Mouse (Mus musculus) lung, embryonic 14.5 days (tissue): ENCODE results near the gene Ppm1g. TPM values are rescaled to one million over a fixed set of nuclear protein-coding genes. Genes with fewer than 3 reads are reported as not detected.

Source experiments
- ATAC-seq: fragments of 200-750 bp; cut with Nextera tagmentation; 2 replicates; pipeline ENCODE4 v1.8.0; 2017; ENCODE audit warnings: mild to moderate bottlenecking, moderate TSS enrichment, moderate library complexity; ENCODE audit not compliant: insufficient read depth
- DNase-seq: peaks from one replicate; pipeline ENCODE4 v3.0.0-alpha.2; 2015
- H3K27ac ChIP-seq: fragments of 300-500 bp; sonication (generic); 2 replicates; pipeline ENCODE4 v1.5.1; 2014; ENCODE audit warnings: low read depth, mild to moderate bottlenecking, moderate library complexity
- H3K27me3 ChIP-seq: fragments of 300-500 bp; sonication (generic); 2 replicates; pipeline ENCODE4 v1.6.1; 2014; ENCODE audit warnings: low read length, control low read depth; ENCODE audit not compliant: insufficient read depth
- H3K36me3 ChIP-seq: fragments of 300-500 bp; sonication (generic); 2 replicates; pipeline ENCODE4 v1.6.1; 2014; ENCODE audit warnings: control low read depth; ENCODE audit not compliant: insufficient read depth
- H3K4me1 ChIP-seq: fragments of 300-500 bp; sonication (generic); 2 replicates; pipeline ENCODE4 v1.6.1; 2014; ENCODE audit warnings: antibody characterized with exemption, control low read depth; ENCODE audit not compliant: insufficient read depth
- H3K4me2 ChIP-seq: fragments of 300-500 bp; sonication (generic); 2 replicates; pipeline ENCODE4 v1.6.1; 2014; ENCODE audit warnings: mild to moderate bottlenecking
- H3K4me3 ChIP-seq: fragments of 300-500 bp; sonication (generic); 2 replicates; pipeline ENCODE4 v1.5.1; 2014; ENCODE audit warnings: low read depth, low read length
- H3K9ac ChIP-seq: fragments of 300-500 bp; sonication (generic); 2 replicates; pipeline ENCODE4 v1.6.1; 2014
- H3K9me3 ChIP-seq: fragments of 300-500 bp; sonication (generic); 2 replicates; pipeline ENCODE4 v1.6.1; 2016; ENCODE audit warnings: low read depth, low read length, control low read depth
- CTCF ChIP-seq: IDR thresholded peaks from 2 replicates; pipeline ENCODE4 v1.5.1; 2016; ENCODE audit warnings: antibody characterized with exemption, low read depth
- WGBS: fragments of 180-500 bp; shearing (Covaris S2); extraction: QIAGEN DNeasy Blood & Tissue Kit; methylation state at CpG from one replicate; pipeline ENCODE4 v1.1.7; 2014; 5-methylcytosine and 5-hydroxymethylcytosine counted together
- polyA plus RNA-seq: library from polyadenylated mRNA; unstranded; fragments of >200 nt; fragmentation: Nextera tagmentation; extraction: Ambion mirVana; gene quantifications from 2 replicates; pipeline ENCODE4 v1.2.1, GENCODE M21; 2014

The Ppm1g gene
- polyA plus RNA-seq, 1 experiment from 2014 or later: 148 TPM

DNA sequence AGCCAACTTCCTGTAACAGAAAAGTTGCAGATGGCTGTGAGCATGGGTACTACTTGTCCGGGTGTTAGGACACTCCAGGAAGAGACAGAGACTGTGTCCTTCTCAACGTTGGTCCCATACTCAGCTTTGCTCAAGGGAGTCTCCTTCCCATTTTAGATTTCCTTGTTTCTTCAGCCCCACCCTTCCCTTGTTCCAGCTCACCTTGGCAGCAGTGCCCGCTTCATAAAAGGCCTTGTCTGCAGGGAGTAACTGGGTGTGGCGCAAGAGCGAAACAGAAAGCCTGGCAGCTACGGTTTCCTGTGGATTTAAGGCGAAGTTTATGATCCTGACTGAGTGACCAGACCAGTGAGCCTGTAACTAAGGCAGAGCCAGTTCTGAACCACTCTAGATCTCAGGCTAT, 34.0 kb upstream of the Ppm1g start:
- DNase-seq: no peak
- no peak overlapping the region for H3K9ac ChIP-seq

GRCm38 (mm10) chr5:31253806-31254205, 33.3 kb upstream of the Ppm1g start:
- no peaks in the 10 kb centered on the region for H3K4me1 ChIP-seq
- no peaks in the 10 kb centered on the region for H3K9me3 ChIP-seq
- no peaks in the 10 kb centered on the region for H3K27me3 ChIP-seq
- no peak overlapping the region for H3K27ac ChIP-seq
- WGBS: 87% methylated on average over 8 of the region's 8 CpGs
- H3K4me2 ChIP-seq: no peak overlapping the region
- ATAC-seq (no peak), DNase-seq (no peak)
- peaks cover 77% of the 10 kb centered on the region for H3K36me3 ChIP-seq
- no peak for TF ChIP-seq CTCF
- no peak overlapping the region for H3K9ac ChIP-seq
- H3K4me3 ChIP-seq: no peak overlapping the region

More for the DNA sequence above, 34.0 kb upstream of the Ppm1g start:
- H3K36me3 ChIP-seq: peaks cover 75% of the 10 kb centered on the region
- H3K27ac ChIP-seq: no peak overlapping the region
- no peaks in the 10 kb centered on the region for H3K4me1 ChIP-seq
- no peak for ATAC-seq
- H3K27me3 ChIP-seq: no peaks in the 10 kb centered on the region
- no peak for TF ChIP-seq CTCF
- no peak overlapping the region for H3K4me3 ChIP-seq
- no peak overlapping the region for H3K4me2 ChIP-seq
- H3K9me3 ChIP-seq: no peaks in the 10 kb centered on the region
- 71% methylated on average over 7 of the region's 7 CpGs for WGBS

- Histone ChIP-seq H3K9me3 (no peaks in the 10 kb centered on the region), H3K4me2 (peak overlapping the region; percentile 56), H3K4me3 (peak overlapping the region; percentile 41), H3K27ac (0 out of 2 replicates have a peak overlapping the region, but pooled peaks have one; percentile 78), H3K27me3 (no peaks in the 10 kb centered on the region), H3K36me3 (peaks cover 84% of the 10 kb centered on the region), H3K9ac (peak overlapping the region; percentile 50; the same call in 1 of the 2 replicates), H3K4me1 (no peaks in the 10 kb centered on the region)
- 71% methylated on average over 16 of the region's 16 CpGs for WGBS
- DNase-seq (peak; percentile 23), ATAC-seq (no peak)
- TF ChIP-seq CTCF: no peak
Measured at GRCm38 (mm10) chr5:31252795-31253545, 32.5 kb upstream of the Ppm1g start.

DNA sequence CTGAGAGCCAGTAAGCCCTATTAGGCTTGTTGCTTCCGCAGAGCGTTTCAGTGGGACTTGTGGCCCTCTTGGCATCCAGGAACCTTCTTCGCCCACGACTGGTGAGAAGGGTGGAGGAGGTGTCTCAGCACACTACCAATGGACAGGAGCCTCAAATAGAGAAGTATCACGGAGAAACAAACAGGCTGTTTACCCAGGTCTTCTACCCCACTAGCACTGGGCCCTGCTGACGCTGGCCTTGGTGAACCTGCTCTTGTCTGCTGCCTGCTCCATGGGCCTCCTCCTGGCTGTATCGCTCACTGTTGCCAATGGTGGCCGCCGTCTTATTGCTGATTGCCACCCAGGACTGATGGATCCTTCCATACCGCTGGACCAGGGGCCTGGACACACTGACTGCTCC, 31.7 kb upstream of the Ppm1g start:
- no peak for TF ChIP-seq CTCF
- Histone ChIP-seq H3K36me3 (peaks cover 86% of the 10 kb centered on the region), H3K4me3 (peak overlapping the region; percentile 41), H3K4me1 (no peaks in the 10 kb centered on the region), H3K4me2 (peak overlapping the region; percentile 56), H3K27me3 (no peaks in the 10 kb centered on the region), H3K27ac (peak overlapping the region; percentile 78), H3K9ac (peak overlapping the region; percentile 50), H3K9me3 (no peaks in the 10 kb centered on the region)
- ATAC-seq (no peak), DNase-seq (no peak)
- WGBS: 45% methylated on average over 10 of the region's 10 CpGs

- WGBS: 22% methylated on average over 47 of the region's 47 CpGs
- Histone ChIP-seq H3K4me1 (no peaks in the 10 kb centered on the region), H3K9me3 (no peaks in the 10 kb centered on the region), H3K4me2 (peak within 1 kb of the TSS; percentile 56), H3K27me3 (no peaks in the 10 kb centered on the region), H3K9ac (peak within 1 kb of the TSS; percentile 50), H3K36me3 (peaks cover 90% of the 10 kb centered on the region), H3K4me3 (peak within 1 kb of the TSS; percentile 41), H3K27ac (peak within 1 kb of the TSS; percentile 78)
- ATAC-seq: peak; percentile 80
- DNase-seq: peak; percentile 65
- no peak for TF ChIP-seq CTCF
Measured at GRCm38 (mm10) chr5:31251541-31252101, 31.1 kb upstream of the Ppm1g start, which contains the start of gene Krtcap3. Gene Krtcap3 (plus strand): TSS chr5:31251691.

DNA sequence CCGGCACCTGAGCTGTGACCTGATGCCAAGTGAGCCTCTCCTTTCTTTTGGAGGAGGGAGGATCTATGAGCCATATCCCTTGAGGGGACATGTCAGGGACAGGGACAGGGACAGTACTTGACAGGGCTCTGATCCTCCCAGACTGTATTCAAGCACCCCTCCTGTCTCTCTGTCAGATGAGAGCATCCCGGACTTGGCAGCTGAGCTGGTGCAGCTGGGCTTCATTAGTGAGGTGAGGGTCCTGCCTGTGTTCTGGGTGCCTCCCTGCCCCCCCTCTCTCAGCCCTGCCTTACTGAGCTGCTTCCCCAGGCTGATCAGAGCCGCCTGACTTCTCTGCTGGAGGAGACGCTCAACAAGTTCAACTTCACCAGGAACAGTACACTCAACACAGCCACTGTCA, 30.2 kb upstream of the Ppm1g start:
- Histone ChIP-seq H3K36me3 (peaks cover 92% of the 10 kb centered on the region), H3K27ac (no peak overlapping the region), H3K9me3 (no peaks in the 10 kb centered on the region), H3K9ac (no peak overlapping the region), H3K4me3 (no peak overlapping the region), H3K4me1 (no peaks in the 10 kb centered on the region), H3K27me3 (no peaks in the 10 kb centered on the region), H3K4me2 (no peak overlapping the region)
- no peak for TF ChIP-seq CTCF
- DNase-seq (peak; percentile 26), ATAC-seq (peak; percentile 9; the same call in 1 of the 2 replicates)
- 36% methylated on average over 4 of the region's 4 CpGs for WGBS

GRCm38 (mm10) chr5:31242191-31242590, 21.7 kb upstream of the Ppm1g start:
- H3K36me3 ChIP-seq: peaks cover 39% of the 10 kb centered on the region
- H3K27me3 ChIP-seq: no peaks in the 10 kb centered on the region
- WGBS: 19% methylated on average over 10 of the region's 10 CpGs
- H3K27ac ChIP-seq: no peak overlapping the region
- no peaks in the 10 kb centered on the region for H3K9me3 ChIP-seq
- H3K4me2 ChIP-seq: peak overlapping the region; percentile 73
- peaks cover 6% of the 10 kb centered on the region; the same call in 1 of the 2 replicates for H3K4me1 ChIP-seq
- DNase-seq (no peak), ATAC-seq (no peak)
- H3K9ac ChIP-seq: peak overlapping the region; percentile 95
- no peak for TF ChIP-seq CTCF
- H3K4me3 ChIP-seq: peak overlapping the region; percentile 95
